19 mouse cellular contexts compared by ENCODE assay signal in genomic region chr14:77738751-77739365, GRCm38 (mm10).
DNase-seq lines count a peak whose midpoint lies in the region; ATAC-seq and TF ChIP-seq lines count a peak whose summit lies in the region.
"Had no signal": no experiment of that assay in that cellular context is flagged by ENCODE, and none has a peak within 500 bp of the region (broad histone marks: within the 10 kb centered on the region; RNA-seq: fewer than 3 reads in every experiment).

No protein-coding gene starts in this region.

- TF ChIP-seq CTCF in kidney, adult 2 months (conservative IDR thresholded peaks at IDR 0.05; ENCODE audit: insufficient read depth, insufficient read length, low read depth, low read length) = no peak

- 77% methylated on average over 7 of the region's 7 CpGs for WGBS in kidney, adult 2 months

- DNase-seq in cerebellum, adult 8-10 months = no peak
- DNase-seq in kidney, adult 2 months = peak; percentile 5
- no peak for DNase-seq in kidney, postnatal 10 days
- DNase-seq in adipocyte (ENCODE audit: low spot score) = peak; percentile 6
- peak; percentile 25 for DNase-seq in cerebellum, adult 9-10 months
- DNase-seq in right cerebral cortex, adult 2 months (ENCODE audit: low spot score in 2 of 2) = no peak
- DNase-seq: gastrocnemius, adult 2 months; kidney, adult 18-20 months; right cerebral cortex, adult 18-20 months; thymus, adult 18-20 months had no signal

- no peak overlapping the region for H3K4me3 ChIP-seq in kidney, adult 2 months (ENCODE audit: insufficient read depth, low read depth, low read length)
- H3K4me3 ChIP-seq: embryonic facial prominence, embryonic 13.5 days; gastrocnemius, adult 2 months; heart, embryonic 15.5 days; hindbrain, embryonic 15.5 days; liver, embryonic 15.5 days had no signal

- H3K36me3 ChIP-seq in kidney, adult 2 months (ENCODE audit: control insufficient read depth, insufficient read depth, low read length) = no peaks in the 10 kb centered on the region
- H3K36me3 ChIP-seq: embryonic facial prominence, embryonic 13.5 days; heart, embryonic 15.5 days; hindbrain, embryonic 15.5 days; liver, embryonic 15.5 days had no signal

- TF ChIP-seq POLR2A in kidney, adult 2 months (IDR thresholded peaks at IDR 0.05; ENCODE audit: low read depth, low read length) = no peak

- no peaks in the 10 kb centered on the region; the same call in 1 of the 2 replicates for H3K27me3 ChIP-seq in kidney, adult 2 months (replicated peaks; ENCODE audit: control insufficient read depth, insufficient read depth, low read length)
- H3K27me3 ChIP-seq: CH12.LX; embryonic facial prominence, embryonic 13.5 days; heart, embryonic 15.5 days; hindbrain, embryonic 15.5 days; liver, embryonic 15.5 days had no signal

- H3K4me1 ChIP-seq in kidney, adult 2 months (ENCODE audit: control insufficient read depth, insufficient read depth, low read length) = no peaks in the 10 kb centered on the region
- H3K4me1 ChIP-seq: embryonic facial prominence, embryonic 13.5 days; heart, embryonic 15.5 days; hindbrain, embryonic 15.5 days; liver, embryonic 15.5 days had no signal

- no peak overlapping the region for H3K27ac ChIP-seq in kidney, adult 2 months (ENCODE audit: insufficient read depth, low read depth, low read length)
- H3K27ac ChIP-seq: embryonic facial prominence, embryonic 13.5 days; gastrocnemius, adult 2 months; heart, embryonic 15.5 days; hindbrain, embryonic 15.5 days; liver, embryonic 15.5 days had no signal

- peak; percentile 62; the same call in 1 of the 2 replicates for ATAC-seq in cerebellum, adult (ENCODE audit: insufficient number of reproducible peaks, low FRiP score, low TSS enrichment)
- ATAC-seq in megakaryocyte-erythroid progenitor cell, adult 5-6 weeks (replicated peaks; ENCODE audit: low FRiP score, low TSS enrichment, poor library complexity, severe bottlenecking) = no peak
- ATAC-seq: lung, postnatal 0 days; midbrain, embryonic 16.5 days had no signal

Comparison
In these comparisons a context has a peak if more than half of its experiments do, and no peak if none do; other contexts are left out.
1. DNase-seq: peak in kidney, adult 2 months (single experiment), adipocyte (single experiment) and cerebellum, adult 9-10 months (single experiment); none in cerebellum, adult 8-10 months (single experiment), kidney, postnatal 10 days (single experiment) and right cerebral cortex, adult 2 months (0 of 2).